Mouse (Mus musculus) heart, embryonic 10.5 days (tissue): ENCODE measurements around the gene Ms4a1. TPM values are rescaled to one million over a fixed set of nuclear protein-coding genes. Genes with fewer than 3 reads are reported as not detected.
"Not testable (repeated sequence)": the region's sequence is repeated elsewhere in the genome, so short reads cannot be mapped to it uniquely, and the experiment has no call there.

Experiments
- DNase-seq: peaks from one replicate; pipeline ENCODE4 v3.0.0-alpha.2; 2017; ENCODE audit warnings: low spot score
- H3K27ac ChIP-seq: fragments of 300-500 bp; sonication (generic); 2 replicates; pipeline ENCODE4 v1.5.1; 2016; ENCODE audit warnings: mild to moderate bottlenecking
- H3K27me3 ChIP-seq: fragments of 300-500 bp; sonication (generic); 2 replicates; pipeline ENCODE4 v1.6.1; 2016; ENCODE audit warnings: mild to moderate bottlenecking; ENCODE audit not compliant: poor library complexity, insufficient read depth, severe bottlenecking
- H3K36me3 ChIP-seq: fragments of 300-500 bp; sonication (generic); 2 replicates; pipeline ENCODE4 v1.6.1; 2016; ENCODE audit warnings: mild to moderate bottlenecking, moderate library complexity
- H3K4me1 ChIP-seq: fragments of 300-500 bp; sonication (generic); 2 replicates; pipeline ENCODE4 v1.6.1; 2016; ENCODE audit warnings: mild to moderate bottlenecking
- H3K4me3 ChIP-seq: fragments of 300-500 bp; sonication (generic); 2 replicates; pipeline ENCODE4 v1.5.1; 2016; ENCODE audit warnings: mild to moderate bottlenecking, moderate library complexity
- H3K9me3 ChIP-seq: fragments of 300-500 bp; sonication (generic); 2 replicates; pipeline ENCODE4 v1.6.1; 2016; ENCODE audit warnings: mild to moderate bottlenecking, moderate library complexity
- WGBS: fragments of 180-500 bp; shearing (Covaris S2); methylation state at CpG from one replicate; pipeline ENCODE4 v1.1.7; 2016; 5-methylcytosine and 5-hydroxymethylcytosine counted together
- polyA plus RNA-seq: library from polyadenylated mRNA; unstranded; fragments of >200 nt; fragmentation: Nextera tagmentation; extraction: Ambion mirVana; gene quantifications from 2 replicates; pipeline ENCODE4 v1.2.1, GENCODE M21; 2016

Ms4a1 gene
- polyA plus RNA-seq, 1 experiment from 2014 or later, result not detected

DNA sequence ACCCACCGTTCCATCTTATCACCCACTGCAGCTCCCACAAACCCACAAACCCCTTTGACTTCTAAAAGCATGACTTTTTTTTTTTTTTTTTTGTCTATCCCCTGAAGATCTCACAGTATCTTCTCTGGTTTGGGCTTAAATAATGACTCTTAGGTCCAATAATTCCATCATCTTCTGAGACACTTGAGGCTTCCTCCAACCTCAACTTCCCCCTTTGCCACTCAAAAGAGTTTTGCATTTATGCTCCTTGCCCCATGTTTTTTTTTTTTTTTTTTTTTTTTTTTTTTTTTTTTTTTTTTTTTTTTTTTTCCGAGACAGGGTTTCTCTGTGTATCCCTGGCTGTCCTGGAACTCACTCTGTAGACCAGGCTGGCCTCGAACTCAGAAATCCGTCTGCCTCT, 3.1 kb downstream of the Ms4a1 start:
- not testable (repeated sequence) for H3K27ac ChIP-seq, H3K36me3 ChIP-seq, H3K27me3 ChIP-seq, DNase-seq, H3K4me1 ChIP-seq, H3K9me3 ChIP-seq, H3K4me3 ChIP-seq
- WGBS, result 75% methylated on average over 4 of the region's 4 CpGs

GRCm38 (mm10) chr19:11261522-11261921, 4.5 kb downstream of the Ms4a1 start:
- H3K27ac ChIP-seq, result no peak overlapping the region
- H3K4me3 ChIP-seq, result no peak overlapping the region
- 83% methylated on average over 2 of the region's 2 CpGs for WGBS
- H3K36me3 ChIP-seq, result no peaks in the 10 kb centered on the region
- no peaks in the 10 kb centered on the region for H3K4me1 ChIP-seq
- DNase-seq, result no peak
- no peaks in the 10 kb centered on the region for H3K9me3 ChIP-seq
- H3K27me3 ChIP-seq, result no peaks in the 10 kb centered on the region

GRCm38 (mm10) chr19:11244230-11244629, 21.8 kb downstream of the Ms4a1 start:
- H3K27me3 ChIP-seq, result no peaks in the 10 kb centered on the region
- H3K4me1 ChIP-seq, result no peaks in the 10 kb centered on the region
- no peak for DNase-seq
- no peaks in the 10 kb centered on the region for H3K36me3 ChIP-seq
- no peak overlapping the region for H3K27ac ChIP-seq
- H3K4me3 ChIP-seq, result no peak overlapping the region
- H3K9me3 ChIP-seq, result no peaks in the 10 kb centered on the region

DNA sequence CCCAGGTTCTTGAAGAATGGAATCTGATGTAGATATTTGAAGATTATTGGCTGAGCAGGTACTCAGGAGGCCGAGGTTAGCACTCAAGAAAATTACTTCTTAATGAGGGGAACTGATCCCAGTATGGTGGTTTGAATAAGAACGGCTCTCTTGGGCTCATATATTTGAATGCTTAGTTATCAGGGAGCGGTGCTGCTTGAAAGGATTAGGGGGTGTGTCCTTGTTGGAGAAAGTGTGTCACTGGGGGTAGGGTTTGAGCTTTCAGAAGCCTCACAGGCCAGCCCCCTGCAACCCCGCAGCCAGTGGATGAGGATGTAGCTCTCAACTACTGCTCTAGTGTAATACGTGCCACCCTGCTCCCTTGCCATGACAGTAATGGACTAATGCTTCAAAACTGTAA, 23.5 kb downstream of the Ms4a1 start:
- Histone ChIP-seq H3K4me3 (no peak overlapping the region), H3K4me1 (no peaks in the 10 kb centered on the region), H3K27ac (no peak overlapping the region), H3K27me3 (no peaks in the 10 kb centered on the region), H3K36me3 (no peaks in the 10 kb centered on the region), H3K9me3 (no peaks in the 10 kb centered on the region)
- WGBS, result 53% methylated on average over 5 of the region's 5 CpGs
- no peak for DNase-seq

GRCm38 (mm10) chr19:11235820-11236219, 30.2 kb downstream of the Ms4a1 start:
- no peaks in the 10 kb centered on the region for H3K9me3 ChIP-seq

GRCm38 (mm10) chr19:11234921-11235735, 30.9 kb downstream of the Ms4a1 start:
- no peaks in the 10 kb centered on the region for H3K36me3 ChIP-seq
- no peak for DNase-seq
- H3K9me3 ChIP-seq, result no peaks in the 10 kb centered on the region
- no peak overlapping the region for H3K27ac ChIP-seq
- H3K27me3 ChIP-seq, result no peaks in the 10 kb centered on the region
- WGBS, result 66% methylated on average over 5 of the region's 5 CpGs
- no peaks in the 10 kb centered on the region for H3K4me1 ChIP-seq
- H3K4me3 ChIP-seq, result no peak overlapping the region

More at GRCm38 (mm10) chr19:11235820-11236219, 30.2 kb downstream of the Ms4a1 start:
- no peak for DNase-seq
- Histone ChIP-seq H3K36me3 (no peaks in the 10 kb centered on the region), H3K4me3 (no peak overlapping the region), H3K27ac (no peak overlapping the region), H3K27me3 (no peaks in the 10 kb centered on the region), H3K4me1 (no peaks in the 10 kb centered on the region)

DNA sequence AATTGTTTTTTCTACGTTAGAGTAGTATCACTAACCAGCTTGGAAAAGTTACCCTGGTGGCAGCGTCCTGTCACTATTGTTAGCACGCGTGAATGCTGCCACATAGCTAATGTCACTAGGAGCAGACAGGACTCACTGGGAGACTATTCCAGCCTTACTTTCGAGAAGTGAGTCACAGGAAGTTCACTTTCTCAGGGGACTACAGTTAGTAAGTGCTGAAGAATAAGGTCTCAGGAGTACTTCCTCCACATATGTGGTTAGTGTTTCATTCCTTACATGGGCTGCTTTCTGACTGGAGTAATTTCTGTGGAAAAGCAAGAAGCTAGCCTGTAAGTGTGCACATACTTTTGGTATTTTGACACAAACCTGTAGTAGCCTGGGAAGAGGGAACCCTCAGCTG, 31.8 kb downstream of the Ms4a1 start:
- Histone ChIP-seq H3K9me3 (no peaks in the 10 kb centered on the region), H3K27ac (no peak overlapping the region), H3K4me3 (no peak overlapping the region), H3K4me1 (no peaks in the 10 kb centered on the region), H3K36me3 (no peaks in the 10 kb centered on the region), H3K27me3 (no peaks in the 10 kb centered on the region)
- WGBS, result 69% methylated on average over 5 of the region's 5 CpGs
- DNase-seq, result no peak

DNA sequence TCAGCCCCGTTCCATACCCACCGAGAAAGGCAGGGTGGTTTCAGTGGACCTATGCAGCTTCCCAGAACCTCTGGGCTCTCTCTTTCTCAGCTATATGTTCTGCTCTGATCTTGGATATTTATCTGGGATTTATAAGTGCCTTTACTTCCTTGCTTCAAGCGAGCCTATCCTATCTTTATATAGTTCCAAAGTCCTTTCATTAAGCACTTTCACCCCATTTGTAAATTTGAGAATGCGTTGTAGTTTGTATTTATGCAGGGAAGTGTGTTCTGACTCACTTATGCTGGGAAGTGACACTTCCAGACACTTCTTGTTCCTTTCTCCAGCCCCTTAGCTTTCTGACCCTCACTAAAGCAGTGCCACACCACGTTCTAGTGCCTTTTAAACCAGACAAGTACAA, 33.7 kb downstream of the Ms4a1 start, which contains the start of gene Ms4a12:
Gene Ms4a12 (minus strand): TSS at position 101 of the 400 bp plus-strand sequence.
- no peak within 1 kb of the TSS for H3K27ac ChIP-seq
- 65% methylated on average over 5 of the region's 5 CpGs for WGBS
- H3K4me3 ChIP-seq, result no peak within 1 kb of the TSS
- no peaks in the 10 kb centered on the region for H3K36me3 ChIP-seq
- DNase-seq, result no peak
- H3K9me3 ChIP-seq, result no peaks in the 10 kb centered on the region
- H3K4me1 ChIP-seq, result no peaks in the 10 kb centered on the region
- no peaks in the 10 kb centered on the region for H3K27me3 ChIP-seq

Other genes starting within 250 kb of the Ms4a1 start
- not detected in 2 replicates for gene Ms4a18, start 248.2 kb downstream of the Ms4a1 start, polyA plus RNA-seq
- not detected in 2 replicates for gene Ms4a8a, start 185.1 kb downstream of the Ms4a1 start, polyA plus RNA-seq
- not detected in 2 replicates for gene 1700017D01Rik, start 135.4 kb downstream of the Ms4a1 start, polyA plus RNA-seq
- not detected in 2 replicates for gene 1700025F22Rik, start 100.9 kb downstream of the Ms4a1 start, polyA plus RNA-seq
- gene Ms4a13, start 69.5 kb downstream of the Ms4a1 start, polyA plus RNA-seq, result not detected in 2 replicates
- not detected in 2 replicates for gene Ms4a12, start 33.8 kb downstream of the Ms4a1 start, polyA plus RNA-seq
- not detected in 2 replicates for gene Ms4a5, start 17.6 kb upstream of the Ms4a1 start, polyA plus RNA-seq
- gene Ms4a14, start 48.2 kb upstream of the Ms4a1 start, polyA plus RNA-seq, result not detected in 2 replicates
- gene Ms4a7, start 69.9 kb upstream of the Ms4a1 start, polyA plus RNA-seq, result not detected in 2 replicates
- gene Ms4a4a, start 109.3 kb upstream of the Ms4a1 start, polyA plus RNA-seq, result 0.17 and 0.33 TPM in 2 replicates
- gene Ms4a4c, start 138.5 kb upstream of the Ms4a1 start, polyA plus RNA-seq, result not detected in 2 replicates
- gene Ms4a4b, start 177.3 kb upstream of the Ms4a1 start, polyA plus RNA-seq, result not detected in 2 replicates
- 0.49 TPM in 1 of 2 replicates, not detected in the other for gene Ms4a6c, start 203.1 kb upstream of the Ms4a1 start, polyA plus RNA-seq
- gene Gm8369, start 219.7 kb upstream of the Ms4a1 start, polyA plus RNA-seq, result not detected in 2 replicates